Mouse (Mus musculus) limb, embryonic 14.5 days (tissue): Measurements from ENCODE around the gene Dstn. TPM values are rescaled to one million over a fixed set of nuclear protein-coding genes. Genes with fewer than 3 reads are reported as not detected.
A peak's percentile ranks its signal among the peaks of the same experiment; 100 is the strongest.

Experiments
- ATAC-seq: fragments of 200-750 bp; cut with Nextera tagmentation; 2 replicates; pipeline ENCODE4 v1.8.0; 2017; ENCODE audit warnings: low read depth, moderate number of reproducible peaks, moderate TSS enrichment; ENCODE audit not compliant: low FRiP score
- DNase-seq: peaks from one replicate; pipeline ENCODE4 v3.0.0-alpha.2; 2015; ENCODE audit warnings: low spot score
- H3K27ac ChIP-seq: fragments of 300-500 bp; sonication (generic); replicated peaks from 2 replicates; pipeline ENCODE4 v1.5.1; 2014; ENCODE audit warnings: low read depth, mild to moderate bottlenecking, low read length, moderate library complexity, mixed read lengths
- H3K27me3 ChIP-seq: fragments of 300-500 bp; sonication (generic); 2 replicates; pipeline ENCODE4 v1.6.1; 2014; ENCODE audit warnings: low read length, mixed read lengths; ENCODE audit not compliant: control insufficient read depth, insufficient read depth
- H3K36me3 ChIP-seq: fragments of 300-500 bp; sonication (generic); 2 replicates; pipeline ENCODE4 v1.6.1; 2014; ENCODE audit warnings: mild to moderate bottlenecking, low read length, moderate library complexity, mixed read lengths; ENCODE audit not compliant: control insufficient read depth, insufficient read depth
- H3K4me1 ChIP-seq: fragments of 300-500 bp; sonication (generic); 2 replicates; pipeline ENCODE4 v1.6.1; 2014; ENCODE audit warnings: antibody characterized with exemption, low read length, mixed read lengths; ENCODE audit not compliant: control insufficient read depth, insufficient read depth
- H3K4me2 ChIP-seq: fragments of 300-500 bp; sonication (generic); replicated peaks from 2 replicates; pipeline ENCODE4 v1.6.1; 2014; ENCODE audit warnings: low read depth, mild to moderate bottlenecking, low read length, moderate library complexity; ENCODE audit not compliant: severe bottlenecking
- H3K4me3 ChIP-seq: fragments of 300-500 bp; sonication (generic); replicated peaks from 2 replicates; pipeline ENCODE4 v1.5.1; 2014; ENCODE audit warnings: low read length
- H3K9ac ChIP-seq: fragments of 300-500 bp; sonication (generic); 2 replicates; pipeline ENCODE4 v1.6.1; 2014; ENCODE audit warnings: mild to moderate bottlenecking, low read depth, low read length, moderate library complexity; ENCODE audit not compliant: severe bottlenecking
- H3K9me3 ChIP-seq: fragments of 300-500 bp; sonication (generic); 2 replicates; pipeline ENCODE4 v1.6.1; 2016; ENCODE audit warnings: low read length; ENCODE audit not compliant: control insufficient read depth
- POLR2A ChIP-seq: fragments of 200-500 bp; IDR thresholded peaks from 2 replicates; pipeline ENCODE4 v1.8.0; 2012; ENCODE audit warnings: inconsistent platforms, mild to moderate bottlenecking, moderate library complexity, borderline replicate concordance; ENCODE audit not compliant: insufficient read depth, insufficient read length; ENCODE audit errors: extremely low read depth
- WGBS: fragments of 180-500 bp; shearing (Covaris S2); extraction: QIAGEN DNeasy Blood & Tissue Kit; methylation state at CpG from one replicate; pipeline ENCODE4 v1.1.7; 2014; 5-methylcytosine and 5-hydroxymethylcytosine counted together
- polyA plus RNA-seq, 2 experiments: library from polyadenylated mRNA; depleted of rRNA in 1 of 2; stranded (reverse) in 1 of 2; unstranded in 1 of 2; fragments of >200 nt; fragmentation: Nextera tagmentation in 1 of 2; extraction: Ambion mirVana in 1 of 2; gene quantifications; 2 replicates each; pipeline versions ENCODE4 v1.2.1 to v1.2.3; 2012 to 2014

Gene Dstn
- polyA plus RNA-seq, 2 experiments: 111 to 437 TPM

DNA sequence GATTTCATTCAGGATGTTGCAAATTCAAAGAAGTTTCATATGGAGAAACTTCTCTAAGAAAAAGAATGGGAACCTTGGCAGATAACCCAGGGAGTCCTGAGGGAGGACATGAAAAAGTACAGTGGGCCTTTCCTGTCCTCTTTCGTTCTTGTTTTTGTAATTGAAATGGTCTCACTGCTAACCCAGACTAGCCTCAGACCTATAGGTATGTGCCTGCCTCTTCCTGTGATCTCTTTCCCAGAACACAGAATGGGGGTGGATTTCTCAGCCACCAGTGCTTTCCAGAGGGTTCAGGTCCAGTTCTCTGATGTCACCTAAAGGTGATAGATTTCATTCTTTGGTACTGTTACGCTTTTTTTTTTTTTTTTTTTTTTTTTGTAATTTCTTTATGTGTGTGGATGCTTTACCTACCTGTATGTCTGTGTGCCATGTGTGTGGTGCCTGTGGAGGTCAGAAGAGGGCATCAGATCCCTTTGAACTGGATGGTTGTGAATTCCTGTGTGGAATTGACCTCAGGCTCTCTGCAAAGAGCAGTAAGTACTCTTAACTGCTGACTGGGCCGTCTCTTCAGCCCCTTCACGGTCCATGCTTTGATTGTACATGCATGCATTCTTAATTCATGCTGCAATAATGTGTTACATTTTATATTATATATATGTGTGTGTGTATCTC lies 3.8 kb downstream of the Dstn start:
- H3K27me3 ChIP-seq: no peaks in the 10 kb centered on the region
- no peak overlapping the region for H3K4me3 ChIP-seq
- H3K27ac ChIP-seq: no peak overlapping the region
- no peak for TF ChIP-seq POLR2A
- DNase-seq (no peak), ATAC-seq (no peak)
- H3K9me3 ChIP-seq: no peaks in the 10 kb centered on the region
- H3K9ac ChIP-seq: no peak overlapping the region
- no peaks in the 10 kb centered on the region for H3K36me3 ChIP-seq
- H3K4me1 ChIP-seq: peaks cover 27% of the 10 kb centered on the region
- WGBS: 44% methylated on average over 4 of the region's 4 CpGs
- H3K4me2 ChIP-seq: no peak overlapping the region

DNA sequence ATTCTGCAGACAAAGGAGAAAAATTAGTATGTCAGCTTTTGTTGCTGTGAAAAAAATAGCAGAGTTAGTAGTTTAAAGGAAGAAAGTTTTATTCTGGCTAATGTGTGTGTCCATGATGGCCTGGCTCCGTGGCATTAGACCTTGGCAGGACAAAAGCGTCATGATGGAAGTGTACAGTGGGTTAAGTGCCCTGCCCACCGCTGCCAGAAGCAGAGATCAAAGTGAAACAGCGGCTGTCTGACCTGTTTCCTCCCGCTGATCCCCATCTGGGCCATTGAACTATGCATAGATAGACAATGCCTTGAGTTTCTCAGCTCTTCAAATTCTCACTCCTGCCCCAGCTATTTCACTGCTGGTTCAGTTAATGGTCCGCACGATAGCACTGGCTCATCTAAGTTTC lies 9.0 kb downstream of the Dstn start:
- Histone ChIP-seq H3K9me3 (no peaks in the 10 kb centered on the region), H3K4me2 (no peak overlapping the region), H3K27ac (no peak overlapping the region), H3K36me3 (no peaks in the 10 kb centered on the region), H3K4me1 (peaks cover 2% of the 10 kb centered on the region; the same call in 1 of the 2 replicates), H3K9ac (no peak overlapping the region), H3K27me3 (no peaks in the 10 kb centered on the region), H3K4me3 (no peak overlapping the region)
- 45% methylated on average over 7 of the region's 7 CpGs for WGBS
- no peak for TF ChIP-seq POLR2A
- no peak for DNase-seq
- no peak for ATAC-seq

DNA sequence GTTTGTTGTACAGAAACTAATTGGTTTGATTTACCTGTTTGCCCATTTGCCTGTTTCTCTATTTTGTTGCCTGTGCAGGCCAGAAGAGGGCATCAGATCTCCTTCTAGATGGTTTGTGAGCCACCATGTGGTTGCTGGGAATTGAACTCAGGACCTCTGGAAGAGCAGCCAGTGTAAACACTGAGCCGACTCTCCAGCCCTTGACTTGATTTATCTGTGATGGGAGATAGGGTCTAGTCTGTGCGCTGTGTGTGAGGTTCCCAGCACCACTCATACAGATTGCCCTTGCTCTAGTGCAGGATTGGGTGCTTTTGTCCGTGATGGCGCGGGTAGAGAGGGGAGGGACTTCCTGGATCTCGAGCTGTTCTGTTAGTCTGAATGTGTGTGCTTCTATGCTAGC lies 10.7 kb downstream of the Dstn start:
- H3K4me3 ChIP-seq: no peak overlapping the region
- DNase-seq (no peak), ATAC-seq (no peak)
- no peaks in the 10 kb centered on the region for H3K27me3 ChIP-seq
- H3K36me3 ChIP-seq: no peaks in the 10 kb centered on the region
- no peaks in the 10 kb centered on the region for H3K4me1 ChIP-seq
- no peak overlapping the region for H3K9ac ChIP-seq
- 94% methylated on average over 6 of the region's 6 CpGs for WGBS
- no peaks in the 10 kb centered on the region for H3K9me3 ChIP-seq
- H3K4me2 ChIP-seq: no peak overlapping the region
- no peak overlapping the region for H3K27ac ChIP-seq
- no peak for TF ChIP-seq POLR2A

DNA sequence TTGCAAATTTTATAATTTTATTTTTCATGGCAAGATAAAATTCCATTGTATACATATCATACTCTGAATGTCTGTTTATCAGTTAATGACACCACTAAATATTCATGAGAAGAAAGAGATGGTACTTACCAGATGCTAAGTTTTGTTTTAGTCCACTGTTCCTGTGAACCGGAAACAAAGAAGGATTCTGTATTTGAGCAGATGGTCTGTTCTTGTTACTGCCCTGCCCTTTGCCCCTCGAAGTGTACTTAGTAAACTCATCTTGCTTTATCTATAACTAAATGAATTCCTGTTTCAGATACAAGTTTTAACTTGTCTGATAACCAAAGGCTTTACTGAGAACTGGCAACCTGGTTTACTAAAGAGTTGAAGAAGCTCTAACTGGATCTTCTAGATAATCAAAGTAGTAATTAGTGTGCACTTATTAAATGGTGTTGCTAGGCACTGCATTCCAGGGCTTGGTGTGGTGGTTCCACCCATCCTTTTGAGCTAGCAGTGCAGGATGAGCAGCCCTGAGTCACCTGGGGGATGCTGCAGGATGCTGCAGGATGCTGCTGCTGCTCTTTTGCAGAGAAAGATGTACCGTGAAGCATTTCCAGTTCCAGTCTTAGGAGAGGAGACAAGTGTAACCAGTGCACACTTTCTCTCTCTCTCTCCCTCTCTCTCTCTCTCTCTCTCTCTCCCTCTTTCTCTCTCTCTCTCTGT lies 14.6 kb downstream of the Dstn start:
- no peaks in the 10 kb centered on the region for H3K27me3 ChIP-seq
- TF ChIP-seq POLR2A: no peak
- H3K9ac ChIP-seq: no peak overlapping the region
- DNase-seq (peak; percentile 29), ATAC-seq (no peak)
- H3K27ac ChIP-seq: no peak overlapping the region
- no peaks in the 10 kb centered on the region for H3K4me1 ChIP-seq
- H3K4me3 ChIP-seq: no peak overlapping the region
- no peaks in the 10 kb centered on the region for H3K36me3 ChIP-seq
- 68% methylated on average over 3 of the region's 3 CpGs for WGBS
- H3K9me3 ChIP-seq: no peaks in the 10 kb centered on the region
- H3K4me2 ChIP-seq: no peak overlapping the region

DNA sequence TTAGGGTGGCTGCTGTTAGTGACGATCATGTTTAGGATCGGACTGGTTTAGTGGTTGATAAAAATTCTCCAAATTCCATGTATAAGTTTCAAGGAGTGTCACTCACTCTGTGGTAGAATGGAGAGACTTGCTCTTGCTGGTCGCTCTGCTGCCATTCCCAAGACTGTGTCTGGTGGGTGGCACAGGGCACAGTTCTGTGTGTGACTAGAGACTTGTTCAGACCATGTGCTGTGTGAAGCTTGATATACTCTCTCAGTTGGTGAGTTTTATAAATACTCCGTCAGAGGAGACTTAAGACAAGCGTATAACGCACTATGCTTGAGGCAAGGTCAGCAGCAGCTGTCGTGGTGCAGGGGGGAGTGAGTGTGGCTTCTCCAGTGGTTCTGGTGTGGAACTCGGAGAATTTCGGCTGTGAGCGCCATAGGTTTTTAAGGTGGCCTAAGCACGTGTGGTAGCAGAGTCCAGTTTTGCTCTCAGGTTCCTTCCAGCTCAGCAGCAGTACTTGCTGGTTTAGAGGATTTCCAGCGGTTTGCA lies 17.3 kb downstream of the Dstn start:
- Histone ChIP-seq H3K9me3 (no peaks in the 10 kb centered on the region), H3K4me1 (no peaks in the 10 kb centered on the region; the same call in 1 of the 2 replicates), H3K27ac (no peak overlapping the region), H3K27me3 (no peaks in the 10 kb centered on the region), H3K9ac (no peak overlapping the region), H3K4me3 (no peak overlapping the region), H3K36me3 (no peaks in the 10 kb centered on the region), H3K4me2 (no peak overlapping the region)
- 70% methylated on average over 12 of the region's 12 CpGs for WGBS
- TF ChIP-seq POLR2A: no peak
- peak; percentile 68 for ATAC-seq
- peak; percentile 19 for DNase-seq
